Comparison of ENCODE assay signal across 11 mouse cellular contexts in the genomic region with DNA sequence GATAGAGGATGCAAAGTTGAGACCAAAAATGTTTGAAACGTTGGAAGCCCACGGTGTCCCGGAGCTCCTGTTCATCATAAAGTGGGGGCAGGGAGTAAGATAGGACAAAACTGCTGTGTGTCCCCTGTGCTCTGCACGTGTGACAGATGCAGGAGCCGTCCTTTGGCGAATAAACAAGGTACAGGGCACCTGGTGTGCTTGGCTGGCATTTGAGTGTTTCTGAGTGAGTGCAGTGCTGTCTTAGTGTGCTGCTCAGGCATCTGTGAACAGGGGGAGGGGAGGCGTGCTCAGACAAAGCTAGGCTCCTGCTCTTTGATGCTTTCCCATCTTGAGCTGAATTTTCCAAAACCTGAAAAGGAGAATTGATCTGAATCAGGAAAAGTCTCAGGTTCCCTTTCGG.
"Had no signal": no experiment of that assay in that cellular context is flagged by ENCODE, and none has a peak within 500 bp of the region (broad histone marks: within the 10 kb centered on the region; RNA-seq: fewer than 3 reads in every experiment).

No protein-coding gene starts in this region.

- H3K4me1 ChIP-seq: limb, embryonic 12.5 days; neural tube, embryonic 12.5 days had no signal

- H3K9me3 ChIP-seq: limb, embryonic 12.5 days; liver, embryonic 13.5 days; lung, embryonic 15.5 days; neural tube, embryonic 12.5 days had no signal

- H3K27ac ChIP-seq: limb, embryonic 12.5 days; liver, embryonic 13.5 days; lung, embryonic 15.5 days; neural tube, embryonic 12.5 days; stomach, postnatal 0 days had no signal

- H3K4me3 ChIP-seq: limb, embryonic 12.5 days; liver, embryonic 13.5 days; lung, embryonic 15.5 days; neural tube, embryonic 12.5 days had no signal

- ATAC-seq: intestine, postnatal 0 days; liver, postnatal 0 days had no signal

- H3K36me3 ChIP-seq: limb, embryonic 12.5 days; liver, embryonic 13.5 days; lung, embryonic 15.5 days; neural tube, embryonic 12.5 days had no signal

- H3K27me3 ChIP-seq: limb, embryonic 12.5 days; lung, embryonic 15.5 days; neural tube, embryonic 12.5 days had no signal

- DNase-seq: kidney, adult 8-10 months; kidney, postnatal 25 days; liver; liver, embryonic 13.5 days; liver, postnatal 0 days; thymus, postnatal 4 days had no signal

- H3K9ac ChIP-seq: limb, embryonic 12.5 days; liver, embryonic 13.5 days; liver, postnatal 0 days; lung, embryonic 15.5 days; neural tube, embryonic 12.5 days had no signal

- H3K4me2 ChIP-seq: limb, embryonic 12.5 days; liver, embryonic 13.5 days; lung, embryonic 15.5 days; neural tube, embryonic 12.5 days had no signal
